Mouse (Mus musculus) right cerebral cortex, adult 18-20 months (tissue): ENCODE measurements around the gene Adora2a.
"Not testable (repeated sequence)": the region's sequence is repeated elsewhere in the genome, so short reads cannot be mapped to it uniquely, and the experiment has no call there.

ENCODE experiments used
- DNase-seq: peaks from one replicate; pipeline ENCODE4 v3.0.0; 2022; ENCODE audit warnings: mixed read lengths

The Adora2a gene

DNA sequence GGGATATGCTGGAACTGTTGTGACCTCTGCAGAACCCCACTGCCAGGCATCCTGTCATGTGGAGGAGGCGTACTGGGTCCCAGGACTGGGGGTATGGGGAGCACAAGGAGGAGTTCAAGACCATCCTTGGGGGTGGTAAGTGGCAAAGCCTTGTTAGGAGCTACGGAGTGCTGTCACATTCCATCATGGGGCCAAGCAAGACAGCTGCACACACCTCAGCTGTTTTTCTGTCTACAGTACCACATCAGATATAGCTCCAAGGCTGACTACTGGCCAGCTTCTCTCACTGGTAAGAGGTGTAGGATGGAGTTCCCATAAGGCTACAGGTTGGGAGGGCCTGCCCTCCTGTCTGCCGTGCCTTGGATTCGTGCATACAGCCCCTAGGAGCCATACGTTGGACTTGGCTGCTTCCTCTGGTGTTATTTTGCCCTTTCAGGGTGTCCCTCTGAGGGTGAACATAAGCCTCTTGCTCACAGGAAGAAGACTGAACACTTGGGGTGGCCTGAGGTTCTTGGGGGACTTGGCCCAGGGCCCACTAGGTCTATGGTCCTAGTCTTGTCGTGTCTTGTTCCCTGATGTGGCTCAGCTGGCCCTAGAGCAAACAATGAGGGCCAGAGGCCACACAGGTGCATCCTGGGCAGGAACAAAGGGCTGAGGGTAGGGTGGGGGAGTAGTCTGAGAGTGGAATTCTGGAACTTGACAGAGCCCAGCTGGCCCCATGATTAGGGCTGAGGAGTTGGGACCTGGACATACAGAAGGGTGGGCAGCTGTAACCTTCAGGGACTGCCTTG is 2.3 kb upstream of the Adora2a start:
- DNase-seq, result no peak

DNA sequence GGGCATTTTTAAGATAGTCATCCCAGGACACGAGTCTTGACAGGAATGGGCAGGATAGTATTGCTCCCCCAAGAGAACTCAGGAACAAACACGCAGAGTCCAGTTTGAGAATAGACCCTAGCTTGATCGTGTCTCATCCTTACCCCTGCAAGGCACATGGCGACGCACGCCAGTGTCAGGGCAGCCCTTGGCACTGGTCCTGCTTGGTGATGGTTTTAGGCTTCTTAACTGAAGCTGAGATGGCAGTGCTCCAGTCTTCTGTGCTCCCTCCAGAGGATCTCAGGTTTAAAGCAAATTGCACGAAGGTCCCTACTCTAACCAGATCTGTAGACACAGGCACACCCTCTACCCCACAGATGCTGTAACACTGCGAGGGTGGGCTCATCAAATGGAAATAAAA is 921 bp upstream of the Adora2a start:
- DNase-seq, result no peak

DNA sequence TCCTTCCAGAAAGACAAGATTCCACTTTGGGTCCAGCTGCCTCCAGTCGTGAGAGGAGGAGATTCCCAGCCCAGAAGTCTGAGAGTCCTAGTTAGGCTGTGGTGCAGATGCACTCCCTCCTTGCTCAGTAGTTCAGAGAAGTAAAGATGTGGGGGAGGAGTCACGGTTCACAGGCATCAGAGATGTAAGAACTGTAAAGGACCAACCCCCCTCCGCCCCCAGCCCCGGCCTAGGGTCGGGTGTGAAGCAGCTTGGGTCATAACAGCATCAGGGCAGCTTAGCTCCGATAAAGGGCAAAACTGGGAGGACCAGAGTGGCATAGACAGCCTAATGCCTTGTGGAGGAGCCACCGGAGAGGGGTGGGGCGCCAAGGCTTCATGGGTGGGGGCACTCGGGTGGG is 205 bp upstream of the Adora2a start:
- DNase-seq, result no peak

DNA sequence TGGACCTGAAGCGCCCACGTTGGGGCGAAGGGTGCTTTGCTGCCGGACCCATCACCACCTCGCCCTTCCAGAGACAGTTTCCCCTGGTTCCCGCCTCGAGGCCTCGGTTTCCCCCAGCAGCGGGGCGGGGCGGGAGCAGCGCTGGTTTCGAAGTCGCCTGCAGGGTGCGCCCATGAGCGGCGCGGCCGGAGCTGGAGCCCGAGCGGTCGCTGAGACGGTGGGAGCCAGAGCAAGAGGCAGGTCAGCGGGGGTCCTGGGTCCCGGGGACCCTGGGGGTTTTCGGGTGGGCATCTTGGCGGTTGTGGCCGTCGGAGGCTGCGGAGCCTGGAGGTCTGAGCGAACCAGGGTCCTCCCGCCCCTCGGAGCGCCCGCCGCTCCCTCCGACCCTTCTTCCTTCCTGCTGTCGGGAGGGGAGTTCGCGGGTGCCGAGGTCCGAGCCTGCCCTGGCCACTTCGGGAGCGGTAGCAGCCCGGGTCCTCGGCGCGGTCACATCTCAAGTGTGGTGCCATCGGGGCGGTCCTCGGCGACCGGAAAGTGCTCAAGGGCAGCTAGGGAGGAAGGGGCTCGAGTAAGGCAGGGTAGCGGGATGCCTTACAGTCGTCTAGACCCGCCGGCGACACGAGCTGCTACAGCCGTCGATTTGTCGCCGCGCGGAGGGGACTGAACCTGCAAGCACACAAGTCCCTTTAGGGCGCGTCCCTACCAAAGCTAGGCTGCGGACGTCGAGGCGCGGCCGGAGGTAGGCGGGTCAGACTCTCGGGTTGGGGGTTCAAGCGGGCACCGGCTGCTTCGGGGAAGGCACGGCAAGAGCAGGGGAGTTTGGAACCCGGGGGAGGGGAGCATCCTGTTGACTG is 458 bp downstream of the Adora2a start:
- peak; percentile 23 for DNase-seq

DNA sequence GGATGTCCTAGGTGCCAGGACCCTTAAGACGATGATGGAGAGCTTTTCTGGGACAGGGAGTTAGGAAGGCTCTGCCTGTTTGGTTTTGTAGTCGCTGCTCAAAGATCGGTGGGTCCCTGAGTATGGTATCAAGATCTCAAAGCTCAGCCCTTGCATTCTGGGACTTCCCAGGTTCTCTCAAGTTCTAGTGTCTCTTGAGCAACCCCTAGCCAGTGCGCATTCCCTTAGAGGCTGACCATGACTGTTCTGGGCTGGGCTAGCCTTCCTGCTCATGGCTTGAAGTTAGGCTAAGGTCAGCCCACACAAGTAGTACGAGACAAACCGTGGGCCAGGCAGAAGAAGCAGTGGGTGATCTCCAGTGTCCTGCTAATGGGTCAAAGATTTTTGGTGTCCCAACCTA is 1.5 kb downstream of the Adora2a start:
- no peak for DNase-seq

DNA sequence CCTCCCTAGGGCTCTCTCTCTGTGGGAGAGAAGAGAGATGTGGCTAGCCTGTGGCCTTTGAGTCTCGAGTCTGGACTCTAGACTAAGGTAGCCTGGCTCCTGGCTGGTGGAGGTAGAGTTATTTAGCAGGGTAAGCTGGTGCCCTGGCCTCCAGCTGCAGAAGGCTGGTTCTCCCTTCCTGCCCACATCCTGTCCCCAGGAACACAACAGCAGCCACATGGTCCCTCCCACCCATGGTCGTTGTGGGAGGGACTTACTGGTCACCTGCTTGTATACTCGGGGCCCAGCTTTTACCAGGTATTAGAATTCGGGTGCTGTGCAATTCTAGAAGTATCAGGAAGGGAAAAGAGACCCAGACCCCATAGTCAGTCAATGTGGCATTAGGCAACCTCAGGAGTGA is 3.6 kb downstream of the Adora2a start:
- no peak for DNase-seq

DNA sequence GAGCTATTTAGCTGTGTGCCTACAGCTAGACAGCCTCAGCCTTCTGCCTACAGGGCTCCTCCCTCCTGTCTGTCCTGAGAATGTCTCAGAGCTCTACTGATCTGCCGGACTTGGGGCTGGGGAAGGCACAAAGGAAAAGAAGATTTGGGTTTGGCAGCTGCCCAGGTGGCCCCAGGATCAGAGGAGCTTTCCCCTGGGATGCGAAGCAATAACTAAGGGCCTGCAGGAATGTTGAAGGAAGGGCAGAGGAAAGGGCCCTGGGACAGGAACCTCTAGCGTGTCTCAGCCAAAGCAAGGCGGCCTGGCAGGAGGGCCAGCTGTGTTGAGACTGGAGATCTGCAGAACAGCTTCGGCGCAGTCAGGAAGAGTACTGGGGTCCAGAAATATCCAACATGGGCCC is 6.3 kb downstream of the Adora2a start:
- no peak for DNase-seq

DNA sequence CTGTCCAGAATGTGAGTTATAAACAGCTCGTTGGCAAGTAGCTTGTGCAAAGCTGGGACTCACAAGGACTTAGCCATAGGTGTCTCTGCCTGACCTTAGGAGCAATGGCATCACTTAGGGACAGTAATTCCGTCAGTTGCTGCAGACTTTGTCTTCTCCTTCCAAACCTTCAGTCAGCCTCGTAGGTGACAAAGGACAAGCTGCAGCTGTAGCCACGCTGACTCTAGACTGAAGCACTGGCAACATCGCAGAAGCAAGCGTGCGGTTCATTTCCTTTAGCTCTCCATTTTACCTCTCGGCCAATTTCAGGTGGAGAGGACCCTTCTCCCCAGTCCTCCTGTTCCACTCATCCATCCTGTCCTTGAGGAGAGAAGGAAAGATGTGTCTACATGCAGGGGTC is 7.3 kb downstream of the Adora2a start:
- no peak for DNase-seq

DNA sequence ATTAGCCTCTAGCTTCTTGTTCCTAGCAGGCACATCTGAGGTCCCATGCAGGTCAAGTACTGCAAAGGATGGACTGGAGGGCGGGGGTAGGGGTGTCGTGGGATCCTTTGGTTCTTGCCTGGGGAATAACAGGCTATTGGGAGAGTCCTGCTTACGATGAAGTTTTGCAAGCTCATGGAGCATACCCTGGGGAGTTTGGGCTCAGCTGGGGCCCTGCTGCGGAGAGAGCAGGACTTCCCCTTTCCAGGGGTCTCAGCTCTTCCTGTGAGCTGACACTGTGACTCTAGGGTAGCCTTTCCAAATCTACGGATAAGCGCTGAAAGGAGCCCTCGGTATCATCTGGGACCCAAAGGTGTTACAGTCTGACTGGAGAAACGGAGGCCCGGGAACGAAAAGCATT is 7.7 kb downstream of the Adora2a start:
- no peak for DNase-seq

DNA sequence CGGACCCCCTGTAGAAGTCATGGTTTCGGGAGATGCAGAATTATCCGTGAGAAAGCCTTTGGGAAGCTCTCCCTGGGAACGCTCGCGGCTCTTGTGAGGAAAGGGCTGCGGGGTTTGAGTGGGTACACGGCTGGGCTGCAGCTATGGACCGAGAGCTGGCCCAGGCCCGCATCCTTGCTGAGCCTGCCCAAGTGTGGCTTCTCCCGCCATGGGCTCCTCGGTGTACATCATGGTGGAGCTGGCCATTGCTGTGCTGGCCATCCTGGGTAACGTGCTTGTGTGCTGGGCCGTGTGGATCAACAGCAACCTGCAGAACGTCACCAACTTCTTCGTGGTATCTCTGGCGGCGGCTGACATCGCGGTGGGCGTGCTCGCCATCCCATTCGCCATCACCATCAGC is 9.1 kb downstream of the Adora2a start:
- no peak for DNase-seq

DNA sequence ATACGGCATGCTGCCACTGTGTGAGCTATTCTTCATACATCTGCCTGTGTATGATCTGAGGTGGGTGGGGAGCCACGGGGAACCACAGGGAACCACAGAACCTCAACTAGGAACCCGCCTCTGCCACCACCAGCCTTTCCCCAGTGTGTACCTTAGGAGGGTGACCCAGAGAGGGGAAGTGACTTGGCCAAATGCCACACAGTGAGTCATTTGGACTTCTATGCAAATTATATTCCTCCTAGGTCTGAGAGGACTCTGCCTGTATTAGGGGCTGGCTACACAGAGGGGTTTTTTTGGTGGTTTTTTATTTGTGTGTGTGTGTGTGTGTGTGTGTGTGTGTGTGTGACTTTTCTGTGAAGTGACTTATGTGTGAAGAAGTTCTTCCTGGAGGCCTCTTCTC is 9.9 kb downstream of the Adora2a start:
- DNase-seq, result no peak

DNA sequence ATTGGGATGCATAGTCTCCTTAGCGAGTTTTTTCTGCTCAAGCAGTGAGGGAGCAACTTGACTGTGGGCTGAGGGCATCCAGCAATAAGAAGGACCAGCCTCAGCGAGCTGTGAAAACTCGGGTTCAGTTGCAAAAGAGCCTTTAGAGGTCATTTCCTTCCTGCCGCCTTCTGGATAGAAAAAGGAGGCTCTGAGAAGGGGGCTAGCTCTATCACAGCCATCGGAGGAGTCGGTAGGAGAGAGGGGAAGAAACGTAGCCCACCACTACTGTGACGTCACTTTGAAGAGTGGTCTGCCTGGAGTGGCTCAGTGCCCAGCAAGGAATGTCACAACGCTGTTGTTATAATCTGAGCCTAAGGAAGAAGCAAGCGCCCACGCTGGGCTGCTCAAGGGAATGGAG is 10.4 kb downstream of the Adora2a start:
- no peak for DNase-seq

DNA sequence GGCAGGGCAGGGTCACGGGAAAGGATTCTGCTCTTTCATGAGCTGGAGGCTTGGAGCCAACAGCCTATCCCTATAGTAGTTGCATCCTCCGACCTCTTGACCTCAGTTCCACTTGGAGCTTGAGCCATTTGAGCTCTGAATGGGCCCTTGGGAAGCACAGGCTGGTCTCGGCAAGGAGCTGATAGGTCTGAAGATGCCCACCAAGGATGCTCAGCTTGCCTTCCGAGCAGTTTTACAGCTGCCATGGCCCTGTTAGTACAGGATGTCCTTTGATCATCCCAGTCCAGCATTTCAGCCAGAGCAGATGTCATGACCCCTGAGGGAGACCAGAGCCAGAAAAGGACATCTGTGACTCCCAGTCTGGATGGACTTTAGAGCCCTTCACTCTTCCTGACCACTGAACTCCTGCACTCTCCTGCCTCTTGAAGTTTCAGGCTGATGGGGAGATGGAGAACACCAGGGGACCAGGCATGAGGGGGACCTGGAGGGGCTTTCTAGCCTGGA is 11.6 kb downstream of the Adora2a start:
- DNase-seq, result no peak

DNA sequence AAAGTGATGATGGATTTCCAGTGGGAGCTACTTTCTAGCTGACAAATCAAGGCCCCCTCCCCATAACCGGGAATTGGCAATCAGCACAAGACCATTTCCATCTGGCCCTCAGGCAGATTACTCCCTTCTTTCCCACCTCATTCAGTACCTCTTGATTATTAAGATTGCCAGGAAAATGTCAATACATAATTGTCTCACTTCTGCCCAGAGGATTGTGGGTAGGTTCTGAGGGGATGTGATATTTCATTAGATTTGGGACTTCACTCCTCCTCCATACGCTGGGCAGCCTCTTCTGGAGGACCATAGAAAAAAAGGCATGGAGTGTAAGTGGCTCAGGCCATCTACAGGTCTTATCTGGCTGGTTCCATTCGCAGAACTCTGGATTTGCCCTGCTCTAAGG is 15.6 kb downstream of the Adora2a start:
- DNase-seq, result no peak

DNA sequence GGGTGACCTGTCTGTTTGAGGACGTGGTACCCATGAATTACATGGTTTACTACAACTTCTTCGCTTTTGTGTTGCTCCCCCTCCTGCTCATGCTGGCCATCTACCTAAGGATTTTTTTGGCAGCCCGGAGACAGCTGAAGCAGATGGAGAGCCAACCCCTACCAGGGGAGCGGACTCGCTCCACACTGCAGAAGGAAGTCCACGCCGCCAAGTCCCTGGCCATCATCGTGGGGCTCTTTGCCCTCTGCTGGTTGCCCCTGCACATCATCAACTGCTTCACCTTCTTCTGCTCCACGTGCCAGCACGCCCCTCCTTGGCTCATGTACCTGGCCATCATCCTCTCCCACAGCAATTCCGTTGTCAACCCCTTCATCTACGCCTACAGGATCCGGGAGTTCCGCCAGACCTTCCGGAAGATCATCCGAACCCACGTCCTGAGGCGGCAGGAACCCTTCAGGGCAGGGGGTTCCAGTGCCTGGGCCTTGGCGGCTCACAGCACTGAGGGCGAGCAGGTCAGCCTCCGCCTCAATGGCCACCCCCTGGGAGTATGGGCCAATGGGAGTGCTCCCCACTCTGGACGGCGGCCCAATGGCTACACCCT is 16.6 kb downstream of the Adora2a start:
- DNase-seq, result no peak

DNA sequence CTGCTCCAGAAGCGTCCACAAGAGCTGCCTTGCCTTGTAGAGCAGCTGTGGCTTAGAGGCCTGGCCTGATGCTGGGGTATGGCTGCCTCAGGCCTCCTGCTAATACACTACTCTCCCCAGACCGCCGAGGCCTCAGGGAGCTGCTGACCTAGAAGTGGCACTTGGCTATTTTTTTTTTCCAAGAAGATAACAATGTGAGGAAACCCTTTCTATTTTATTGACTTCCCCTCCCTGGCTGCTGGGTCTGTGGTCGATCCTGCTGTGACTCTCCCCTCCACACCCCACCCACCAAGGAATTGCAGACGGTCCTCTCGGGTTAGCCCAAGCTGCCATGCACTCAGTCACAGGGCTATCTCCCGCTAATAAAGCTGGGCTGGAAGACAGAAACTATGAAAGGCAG is 17.5 kb downstream of the Adora2a start:
- DNase-seq, result no peak

DNA sequence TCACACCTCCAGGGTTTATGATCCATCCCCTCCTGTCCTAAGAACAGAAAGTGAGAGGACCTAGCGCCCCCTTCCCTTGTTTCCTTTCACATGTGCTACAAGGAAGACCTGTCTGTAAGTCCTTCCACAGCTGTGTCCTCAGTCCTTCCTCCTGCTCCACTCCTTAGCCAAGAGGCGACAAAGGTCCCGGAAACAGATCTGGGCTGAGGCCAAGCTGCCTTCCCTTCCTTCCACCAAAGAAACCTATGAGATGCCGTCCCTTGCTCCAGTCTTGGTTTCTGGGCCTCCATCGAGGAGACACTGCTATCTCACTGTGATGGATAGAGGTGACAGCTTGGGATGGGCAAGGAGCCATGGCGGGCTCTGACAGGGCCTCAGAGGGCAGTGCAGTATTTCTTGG is 18.4 kb downstream of the Adora2a start:
- no peak for DNase-seq

DNA sequence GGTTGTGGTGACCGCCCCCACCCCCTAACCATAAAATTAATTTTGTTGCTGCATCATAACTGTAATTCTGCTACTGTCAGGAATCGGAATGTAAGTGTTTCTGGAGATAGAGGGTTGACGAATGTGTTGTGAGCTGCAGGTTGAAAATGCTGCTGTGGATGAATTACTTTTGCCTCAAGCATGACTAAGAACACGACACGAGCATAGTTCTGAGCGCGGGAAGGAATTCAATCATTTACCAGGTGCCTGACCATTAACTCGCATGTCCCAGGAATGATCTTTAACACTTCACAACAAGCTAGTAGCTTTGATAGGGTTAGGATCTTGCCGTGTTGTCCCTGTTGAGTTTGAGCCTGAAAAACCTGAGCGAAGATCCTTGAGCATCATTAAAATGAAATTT is 20.6 kb downstream of the Adora2a start:
- no peak for DNase-seq

DNA sequence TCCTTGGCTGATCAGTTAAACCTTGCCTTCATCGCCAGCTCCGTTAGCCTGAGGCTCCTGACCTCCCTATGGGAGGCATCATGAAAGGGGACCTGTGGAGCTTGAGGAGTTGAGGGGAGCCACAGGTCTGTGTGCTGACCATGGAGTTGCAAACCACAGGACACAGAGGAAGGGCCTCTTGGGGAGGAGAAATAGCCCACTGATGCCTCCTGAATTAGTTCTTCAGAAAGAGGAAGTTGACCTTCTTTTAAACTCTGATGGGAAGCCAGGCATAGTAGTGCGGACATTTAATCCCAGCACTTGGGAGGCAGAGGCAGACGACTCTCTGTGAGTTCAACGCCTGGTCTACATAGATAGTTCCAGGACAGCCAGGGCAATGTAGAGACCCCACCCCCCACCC is 22.2 kb downstream of the Adora2a start:
- no peak for DNase-seq

DNA sequence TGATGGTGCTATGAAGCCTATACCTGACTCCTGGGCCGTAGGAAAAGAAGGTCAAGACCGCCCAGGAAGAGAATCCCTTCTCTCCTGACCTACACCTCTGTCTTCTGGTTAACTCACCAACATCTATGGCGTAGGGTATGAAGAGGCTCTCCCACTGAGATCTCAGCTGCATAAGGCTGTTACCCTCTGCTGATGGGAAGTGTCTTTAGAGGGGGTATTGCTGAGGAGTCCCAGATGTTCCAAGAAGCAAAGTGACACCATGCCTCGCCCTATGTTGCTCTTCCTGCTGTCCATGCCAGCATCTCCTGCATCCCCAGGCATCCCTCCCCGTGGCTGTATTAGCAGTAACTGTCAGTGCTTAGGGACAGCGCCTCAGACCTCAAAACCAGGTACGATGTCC is 22.7 kb downstream of the Adora2a start:
- no peak for DNase-seq

DNA sequence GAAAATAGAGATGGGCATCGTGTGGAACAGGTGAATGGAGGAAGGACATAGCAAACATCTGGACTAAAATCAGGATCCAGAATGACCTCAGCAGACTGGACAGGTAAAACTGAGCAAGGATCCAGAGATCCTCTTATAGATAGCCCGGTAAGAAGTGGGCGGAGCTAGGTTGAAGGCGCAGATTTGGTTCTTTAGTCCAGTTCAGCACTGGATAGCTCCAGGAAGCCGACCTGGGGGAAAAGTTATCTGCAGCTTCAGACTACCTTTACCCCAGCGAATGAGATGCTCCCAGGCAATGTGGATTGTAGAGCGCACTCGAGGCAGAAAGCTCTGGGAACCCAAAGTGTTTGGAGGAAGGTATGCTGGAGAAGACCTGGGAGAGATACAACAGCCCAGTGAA is 25.3 kb downstream of the Adora2a start:
- DNase-seq, result no peak

DNA sequence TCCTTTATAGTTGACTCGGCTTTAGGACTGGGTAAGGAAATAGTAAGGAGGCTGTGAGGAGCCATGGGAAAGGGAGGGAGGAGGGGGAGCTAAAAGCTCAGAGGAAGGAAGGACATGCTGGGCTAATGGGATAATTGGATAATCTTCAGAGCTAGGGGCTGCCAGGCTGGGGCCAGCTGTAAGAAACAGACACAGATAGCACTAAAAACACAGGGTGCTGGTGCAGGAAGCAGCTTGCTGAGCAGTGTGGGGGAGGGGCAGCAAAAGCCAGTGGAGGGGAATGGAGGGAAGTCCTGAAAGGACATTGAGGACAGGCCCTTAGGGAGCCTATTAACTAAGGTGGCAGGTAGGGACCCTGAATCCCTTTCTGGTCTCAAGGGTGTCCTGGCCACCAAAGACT is 27.9 kb downstream of the Adora2a start:
- not testable (repeated sequence) for DNase-seq

DNA sequence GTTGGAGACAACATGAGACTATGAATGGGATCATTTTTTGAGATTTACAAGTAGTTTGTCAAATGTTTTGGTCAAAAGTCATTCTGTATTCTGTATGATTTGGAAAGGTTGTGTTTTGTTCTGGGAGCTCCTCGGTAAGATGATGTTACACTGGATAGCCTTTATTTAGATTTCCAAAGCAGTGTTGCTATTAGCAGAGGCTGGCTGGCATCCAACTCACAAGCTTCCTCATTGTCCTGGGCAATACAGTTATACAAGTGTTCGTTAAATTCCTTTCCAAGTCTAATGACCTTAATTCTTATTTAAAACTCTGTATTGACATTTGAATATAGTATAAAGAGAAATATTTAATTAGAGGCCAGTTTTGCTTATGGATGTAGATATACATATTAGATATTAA is 28.6 kb downstream of the Adora2a start:
- DNase-seq, result no peak

DNA sequence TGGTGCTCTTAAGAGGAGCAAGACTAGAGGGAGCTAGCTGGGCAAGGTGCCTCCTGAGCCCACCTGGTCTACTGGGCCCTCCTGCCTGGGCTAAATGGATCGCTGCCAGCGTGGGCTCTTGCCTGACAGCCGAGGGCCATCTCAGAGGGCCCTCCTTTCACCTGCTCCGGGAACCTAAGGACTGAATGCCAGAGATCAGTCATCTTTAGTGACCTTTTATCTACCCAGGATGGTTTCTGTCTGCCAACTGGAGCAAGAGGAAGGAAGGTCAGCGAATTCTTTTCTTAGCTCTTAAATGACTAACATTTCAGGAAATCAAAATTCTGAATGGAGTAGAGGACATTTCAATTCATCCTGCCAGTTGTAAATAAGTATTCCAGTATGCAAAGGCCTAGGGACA is 33.9 kb downstream of the Adora2a start:
- DNase-seq, result no peak
